Mouse (Mus musculus): ENCODE results near the gene Kif27.

DNA sequence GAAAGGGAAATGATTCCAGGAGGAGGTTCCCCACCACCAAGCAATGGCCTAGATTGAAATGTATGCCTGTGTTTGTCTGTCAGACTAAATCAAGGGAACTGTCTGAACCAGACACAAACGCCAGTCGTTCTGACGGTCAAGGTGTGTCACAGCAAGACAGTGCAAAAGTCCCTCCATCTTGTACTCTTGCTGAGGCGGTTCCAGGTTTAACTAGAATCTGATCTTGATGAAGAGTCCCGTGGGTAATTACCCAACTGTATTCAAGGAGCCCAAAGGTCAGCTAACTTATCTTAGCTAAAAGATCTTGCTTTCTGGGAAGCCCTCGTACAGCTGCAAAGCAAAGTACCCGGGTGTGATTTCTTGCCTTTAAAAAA, 26.6 kb upstream of the Kif27 start:
- TF ChIP-seq CTCF (IDR thresholded peaks at IDR 0.05; ENCODE audit: low read depth, low read length) (no peak), POLR2AphosphoS5 (IDR thresholded peaks at IDR 0.05; ENCODE audit: insufficient replicate concordance, low read depth, low read length) (no peak), TAL1 (conservative IDR thresholded peaks at IDR 0.05; ENCODE audit: low read depth, low read length) (no peak), GATA1 (IDR thresholded peaks at IDR 0.05; ENCODE audit: borderline replicate concordance, low read length) (no peak), GATA2 (IDR thresholded peaks at IDR 0.05; ENCODE audit: borderline replicate concordance, low read depth, low read length) (no peak)
